ENCODE assay signal across 8 mouse cellular contexts in genomic region chrX:105151872-105152461, GRCm38 (mm10). TPM values are rescaled to one million over a fixed set of nuclear protein-coding genes. Genes with fewer than 3 reads are reported as not detected.
DNase-seq lines count a peak whose midpoint lies in the region; ATAC-seq and TF ChIP-seq lines count a peak whose summit lies in the region.

No protein-coding gene starts in this region.

- H3K36me3 ChIP-seq in kidney, embryonic 16.5 days (ENCODE audit: insufficient read depth, low read length): no peaks in the 10 kb centered on the region
- H3K36me3 ChIP-seq in hindbrain, embryonic 10.5 days: no peaks in the 10 kb centered on the region
- no peaks in the 10 kb centered on the region for H3K36me3 ChIP-seq in midbrain, embryonic 13.5 days

- no peaks in the 10 kb centered on the region for H3K4me1 ChIP-seq in kidney, embryonic 16.5 days (ENCODE audit: insufficient read depth, low read length)
- no peaks in the 10 kb centered on the region for H3K4me1 ChIP-seq in hindbrain, embryonic 10.5 days (replicated peaks)
- no peaks in the 10 kb centered on the region for H3K4me1 ChIP-seq in midbrain, embryonic 13.5 days (replicated peaks)

- DNase-seq in kidney, adult 18-20 months: no peak
- DNase-seq in brain, embryonic 14.5 days (ENCODE audit: low read depth): peak; percentile 24
- DNase-seq in hindbrain, embryonic 10.5 days (ENCODE audit: low spot score): peak; percentile 6
- no peak for DNase-seq in adipocyte (ENCODE audit: low spot score)
- DNase-seq in adrenal gland, adult (ENCODE audit: inconsistent age in 2 of 2, low spot score in 1 of 2): no peak

- peak overlapping the region; percentile 21; the same call in 1 of the 2 replicates for H3K4me3 ChIP-seq in kidney, embryonic 16.5 days (ENCODE audit: low read length)
- H3K4me3 ChIP-seq in hindbrain, embryonic 10.5 days: peak overlapping the region; percentile 36
- H3K4me3 ChIP-seq in midbrain, embryonic 13.5 days (replicated peaks): peak overlapping the region; percentile 25

- 46% methylated on average over 20 of the region's 26 CpGs for WGBS in kidney, embryonic 16.5 days
- 47% methylated on average over 26 of the region's 26 CpGs for WGBS in hindbrain, embryonic 10.5 days
- WGBS in midbrain, embryonic 13.5 days: 57% methylated on average over 22 of the region's 26 CpGs

- H3K4me2 ChIP-seq in kidney, embryonic 16.5 days (replicated peaks; ENCODE audit: low read depth, low read length): peak overlapping the region; percentile 18; the same call in 1 of the 2 replicates
- H3K4me2 ChIP-seq in midbrain, embryonic 13.5 days (replicated peaks): peak overlapping the region; percentile 37

- H3K27me3 ChIP-seq in kidney, embryonic 16.5 days (ENCODE audit: insufficient read depth, low read length): peaks cover 8% of the 10 kb centered on the region; the same call in 1 of the 2 replicates
- peaks cover 70% of the 10 kb centered on the region for H3K27me3 ChIP-seq in hindbrain, embryonic 10.5 days (ENCODE audit: insufficient read depth, poor library complexity, severe bottlenecking)
- H3K27me3 ChIP-seq in midbrain, embryonic 13.5 days: peaks cover 55% of the 10 kb centered on the region

- ATAC-seq in kidney, embryonic 16.5 days (ENCODE audit: low FRiP score, low TSS enrichment): no peak
- ATAC-seq in midbrain, embryonic 13.5 days: peak; percentile 58
- ATAC-seq in monocyte, adult 5-6 weeks (replicated peaks; ENCODE audit: insufficient number of reproducible peaks, low FRiP score, low TSS enrichment, poor library complexity, severe bottlenecking): no peak

- H3K9ac ChIP-seq in kidney, embryonic 16.5 days (replicated peaks; ENCODE audit: low read length): no peak overlapping the region
- H3K9ac ChIP-seq in midbrain, embryonic 13.5 days (replicated peaks): peak overlapping the region; percentile 39; the same call in 1 of the 2 replicates

- no peak overlapping the region for H3K27ac ChIP-seq in kidney, embryonic 16.5 days (ENCODE audit: low read length)
- H3K27ac ChIP-seq in hindbrain, embryonic 10.5 days: 0 out of 2 replicates have a peak overlapping the region, but pooled peaks have one; percentile 40
- H3K27ac ChIP-seq in midbrain, embryonic 13.5 days: no peak overlapping the region

- no peaks in the 10 kb centered on the region for H3K9me3 ChIP-seq in kidney, embryonic 16.5 days (ENCODE audit: low read length)
- no peaks in the 10 kb centered on the region for H3K9me3 ChIP-seq in hindbrain, embryonic 10.5 days
- H3K9me3 ChIP-seq in midbrain, embryonic 13.5 days: no peaks in the 10 kb centered on the region

- TF ChIP-seq POLR2A in brain, embryonic 14.5 days (IDR thresholded peaks at IDR 0.05; ENCODE audit: borderline replicate concordance, extremely low read depth, insufficient read depth, insufficient read length, poor library complexity, severe bottlenecking): no peak

- no peak for TF ChIP-seq CTCF in brain, embryonic 14.5 days (IDR thresholded peaks at IDR 0.05; ENCODE audit: borderline replicate concordance, extremely low read depth, insufficient read depth, insufficient read length)

RNA-seq across cellular contexts. Expression of gene Magee1, which starts 31.8 kb away (rescaled TPM):
- 17.2 and 18.0 TPM in 2 replicates for polyA plus RNA-seq in kidney, embryonic 16.5 days (2015; fragmentation: Nextera tagmentation; extraction: Ambion mirVana)
- polyA plus RNA-seq in brain, embryonic 14.5 days (2012; rRNA removed): 118 and 144 TPM in 2 replicates
- 28.3 and 47.5 TPM in 2 replicates for polyA plus RNA-seq in hindbrain, embryonic 10.5 days (2016; fragmentation: Nextera tagmentation; extraction: Ambion mirVana)
- 160 and 163 TPM in 2 replicates for polyA plus RNA-seq in midbrain, embryonic 13.5 days (2015; fragmentation: Nextera tagmentation; extraction: Ambion mirVana)
- total RNA-seq in monocyte, adult 5-6 weeks (2017): 2.1 to 2.9 TPM (median 2.3 TPM) in 3 replicates

Comparison
In these comparisons a context has a peak if more than half of its experiments do, and no peak if none do; other contexts are left out.
1. DNase-seq: peak in brain, embryonic 14.5 days (single experiment) and hindbrain, embryonic 10.5 days (single experiment); none in kidney, adult 18-20 months (single experiment), adipocyte (single experiment) and adrenal gland, adult (0 of 2).
2. Peak in every context shown above with its lines, with median percentiles within 50 percentile points of each other: H3K4me3 ChIP-seq.